In genomic region chr17:56009088-56009961, GRCm38 (mm10) we compare ENCODE assay signal across 8 mouse cellular contexts. TPM values are rescaled to one million over a fixed set of nuclear protein-coding genes. Genes with fewer than 3 reads are reported as not detected.
DNase-seq lines count a peak whose midpoint lies in the region; ATAC-seq lines count a peak whose summit lies in the region.

No protein-coding gene starts in this region.

- no peaks in the 10 kb centered on the region for H3K9me3 ChIP-seq in forebrain, embryonic 10.5 days
- no peaks in the 10 kb centered on the region for H3K9me3 ChIP-seq in heart, embryonic 16.5 days (replicated peaks; ENCODE audit: control insufficient read depth, low read length)
- H3K9me3 ChIP-seq in liver, embryonic 15.5 days (replicated peaks), result no peaks in the 10 kb centered on the region
- H3K9me3 ChIP-seq in neural tube, embryonic 12.5 days, result no peaks in the 10 kb centered on the region

- peaks cover 9% of the 10 kb centered on the region for H3K27me3 ChIP-seq in forebrain, embryonic 10.5 days (ENCODE audit: poor library complexity, severe bottlenecking)
- no peaks in the 10 kb centered on the region for H3K27me3 ChIP-seq in heart, embryonic 16.5 days (ENCODE audit: control insufficient read depth, insufficient read depth, low read length)
- peaks cover 9% of the 10 kb centered on the region for H3K27me3 ChIP-seq in liver, embryonic 15.5 days
- no peaks in the 10 kb centered on the region for H3K27me3 ChIP-seq in neural tube, embryonic 12.5 days (replicated peaks)

- under 1% methylated on average over 62 of the region's 62 CpGs for whole genome bisulfite sequencing in forebrain, embryonic 10.5 days
- WGBS in heart, embryonic 16.5 days, result 1% methylated on average over 62 of the region's 62 CpGs
- WGBS in liver, embryonic 15.5 days (ENCODE audit: insufficient replicate concordance), result under 1% methylated on average over 62 of the region's 62 CpGs
- 1% methylated on average over 62 of the region's 62 CpGs for WGBS in neural tube, embryonic 12.5 days

- peak; percentile 91 for ATAC-seq in heart, embryonic 16.5 days (replicated peaks; ENCODE audit: extremely low read depth, insufficient read depth, low FRiP score)
- peak; percentile 89 for ATAC-seq in liver, embryonic 15.5 days (ENCODE audit: insufficient read depth)
- peak; percentile 89 for ATAC-seq in neural tube, embryonic 12.5 days (ENCODE audit: low FRiP score, low read depth)

- peaks cover 42% of the 10 kb centered on the region for H3K36me3 ChIP-seq in forebrain, embryonic 10.5 days (replicated peaks)
- peaks cover 13% of the 10 kb centered on the region for H3K36me3 ChIP-seq in heart, embryonic 16.5 days (ENCODE audit: control insufficient read depth, insufficient read depth)
- peaks cover 10% of the 10 kb centered on the region; the same call in 1 of the 2 replicates for H3K36me3 ChIP-seq in liver, embryonic 15.5 days (replicated peaks)
- H3K36me3 ChIP-seq in neural tube, embryonic 12.5 days, result peaks cover 33% of the 10 kb centered on the region

- DNase-seq in CD8-positive naive resting alpha-beta T cell, adult 2 months (ENCODE audit: low read depth in 2 of 2, low spot score in 2 of 2), result peak; percentile 81 to 86
- peak; percentile 82 for DNase-seq in c-Kit-positive CD71-negative TER-119-negative erythroid progenitor cells, embryonic 14.5 days (ENCODE audit: low read depth)
- peak; percentile 92 for DNase-seq in forebrain, embryonic 10.5 days (ENCODE audit: extremely low spot score, low spot score)
- DNase-seq in kidney, postnatal 36 days, result peak; percentile 95 to 96
- DNase-seq in telencephalon, adult 2 months (ENCODE audit: low read depth, low spot score), result peak; percentile 90

- H3K4me2 ChIP-seq in heart, embryonic 16.5 days (ENCODE audit: low read depth, low read length), result peak overlapping the region; percentile 91
- peak overlapping the region; percentile 99 for H3K4me2 ChIP-seq in liver, embryonic 15.5 days
- H3K4me2 ChIP-seq in neural tube, embryonic 12.5 days (replicated peaks), result peak overlapping the region; percentile 93

- H3K9ac ChIP-seq in heart, embryonic 16.5 days (ENCODE audit: low read length), result peak overlapping the region; percentile 85
- peak overlapping the region; percentile 69 for H3K9ac ChIP-seq in liver, embryonic 15.5 days
- H3K9ac ChIP-seq in neural tube, embryonic 12.5 days, result peak overlapping the region; percentile 73

- peak overlapping the region; percentile 97 for H3K27ac ChIP-seq in forebrain, embryonic 10.5 days
- H3K27ac ChIP-seq in heart, embryonic 16.5 days (ENCODE audit: low read length), result peak overlapping the region; percentile 92
- peak overlapping the region; percentile 84 for H3K27ac ChIP-seq in liver, embryonic 15.5 days (replicated peaks)
- peak overlapping the region; percentile 88 for H3K27ac ChIP-seq in neural tube, embryonic 12.5 days

- H3K4me3 ChIP-seq in forebrain, embryonic 10.5 days, result peak overlapping the region; percentile 85
- H3K4me3 ChIP-seq in heart, embryonic 16.5 days (ENCODE audit: low read length), result peak overlapping the region; percentile 89
- H3K4me3 ChIP-seq in liver, embryonic 15.5 days (replicated peaks), result peak overlapping the region; percentile 78
- H3K4me3 ChIP-seq in neural tube, embryonic 12.5 days, result peak overlapping the region; percentile 68

- peaks cover 48% of the 10 kb centered on the region for H3K4me1 ChIP-seq in forebrain, embryonic 10.5 days
- H3K4me1 ChIP-seq in heart, embryonic 16.5 days (ENCODE audit: control insufficient read depth, insufficient read depth, low read length), result peaks cover 18% of the 10 kb centered on the region
- H3K4me1 ChIP-seq in liver, embryonic 15.5 days (replicated peaks), result peaks cover 43% of the 10 kb centered on the region
- H3K4me1 ChIP-seq in neural tube, embryonic 12.5 days, result peaks cover 24% of the 10 kb centered on the region

RNA-seq across cellular contexts. Expression of gene Mpnd, which starts 3.8 kb away (rescaled TPM):
- 105 and 114 TPM in 2 replicates for polyA plus RNA-seq in forebrain, embryonic 10.5 days (2016; fragmentation: Nextera tagmentation; extraction: Ambion mirVana)
- 77.4 and 78.0 TPM in 2 replicates for polyA plus RNA-seq in heart, embryonic 16.5 days (2015; fragmentation: Nextera tagmentation; extraction: Ambion mirVana)
- polyA plus RNA-seq in liver, embryonic 15.5 days (2015; fragmentation: Nextera tagmentation; extraction: Ambion mirVana), result 20.4 and 21.0 TPM in 2 replicates
- polyA plus RNA-seq in neural tube, embryonic 12.5 days (2016; fragmentation: Nextera tagmentation; extraction: Ambion mirVana), result 209 and 214 TPM in 2 replicates

RNA-seq across cellular contexts. Expression of gene Stap2, which starts 3.9 kb away (rescaled TPM):
- 5.6 and 7.4 TPM in 2 replicates for polyA plus RNA-seq in forebrain, embryonic 10.5 days (2016; fragmentation: Nextera tagmentation; extraction: Ambion mirVana)
- polyA plus RNA-seq in heart, embryonic 16.5 days (2015; fragmentation: Nextera tagmentation; extraction: Ambion mirVana), result 16.6 and 17.9 TPM in 2 replicates
- polyA plus RNA-seq in liver, embryonic 15.5 days (2015; fragmentation: Nextera tagmentation; extraction: Ambion mirVana), result 3.3 and 3.9 TPM in 2 replicates
- 5.9 and 7.2 TPM in 2 replicates for polyA plus RNA-seq in neural tube, embryonic 12.5 days (2016; fragmentation: Nextera tagmentation; extraction: Ambion mirVana)

RNA-seq across cellular contexts. Expression of gene Fsd1, which starts 23.0 kb away (rescaled TPM):
- polyA plus RNA-seq in forebrain, embryonic 10.5 days (2016; fragmentation: Nextera tagmentation; extraction: Ambion mirVana), result 74.4 and 80.9 TPM in 2 replicates
- 2.3 and 3.5 TPM in 2 replicates for polyA plus RNA-seq in heart, embryonic 16.5 days (2015; fragmentation: Nextera tagmentation; extraction: Ambion mirVana)
- 0.13 and 0.50 TPM in 2 replicates for polyA plus RNA-seq in liver, embryonic 15.5 days (2015; fragmentation: Nextera tagmentation; extraction: Ambion mirVana)
- 114 and 123 TPM in 2 replicates for polyA plus RNA-seq in neural tube, embryonic 12.5 days (2016; fragmentation: Nextera tagmentation; extraction: Ambion mirVana)

RNA-seq across cellular contexts. Expression of gene Sh3gl1, which starts 27.1 kb away (rescaled TPM):
- 152 and 157 TPM in 2 replicates for polyA plus RNA-seq in forebrain, embryonic 10.5 days (2016; fragmentation: Nextera tagmentation; extraction: Ambion mirVana)
- polyA plus RNA-seq in heart, embryonic 16.5 days (2015; fragmentation: Nextera tagmentation; extraction: Ambion mirVana), result 81.1 and 82.8 TPM in 2 replicates
- 44.0 and 50.7 TPM in 2 replicates for polyA plus RNA-seq in liver, embryonic 15.5 days (2015; fragmentation: Nextera tagmentation; extraction: Ambion mirVana)
- polyA plus RNA-seq in neural tube, embryonic 12.5 days (2016; fragmentation: Nextera tagmentation; extraction: Ambion mirVana), result 134 TPM in 2 replicates

RNA-seq across cellular contexts. Expression of gene Chaf1a, which starts 30.9 kb away (rescaled TPM):
- polyA plus RNA-seq in forebrain, embryonic 10.5 days (2016; fragmentation: Nextera tagmentation; extraction: Ambion mirVana), result 53.9 and 54.7 TPM in 2 replicates
- polyA plus RNA-seq in heart, embryonic 16.5 days (2015; fragmentation: Nextera tagmentation; extraction: Ambion mirVana), result 12.1 and 12.7 TPM in 2 replicates
- 16.6 and 18.5 TPM in 2 replicates for polyA plus RNA-seq in liver, embryonic 15.5 days (2015; fragmentation: Nextera tagmentation; extraction: Ambion mirVana)
- polyA plus RNA-seq in neural tube, embryonic 12.5 days (2016; fragmentation: Nextera tagmentation; extraction: Ambion mirVana), result 25.3 and 29.6 TPM in 2 replicates

Comparison
In these comparisons a context has a peak if more than half of its experiments do, and no peak if none do; other contexts are left out.
1. Peak in every context shown above with its lines: DNase-seq, ATAC-seq, H3K4me3 ChIP-seq and H3K27ac ChIP-seq.
2. RNA of gene Fsd1, which starts 23.0 kb away (polyA plus RNA-seq): 114 to 123 TPM in neural tube, embryonic 12.5 days and 74.4 to 80.9 TPM in forebrain, embryonic 10.5 days; 2.3 to 3.5 TPM in heart, embryonic 16.5 days and 0.13 to 0.50 TPM in liver, embryonic 15.5 days; every median in the first group is over 10 times any median in the second.